Mouse (Mus musculus) CH12.LX (cell line): ENCODE results near the gene Clint1. TPM values are rescaled to one million over a fixed set of nuclear protein-coding genes. Genes with fewer than 3 reads are reported as not detected.

Source experiments
- DNase-seq: peaks from one replicate; pipeline ENCODE4 v3.0.0-alpha.2; 2013; ENCODE audit errors: extremely low read depth
- H3K27ac ChIP-seq: 2 replicates; pipeline ENCODE4 v1.5.1; 2012; ENCODE audit warnings: low read depth, mild to moderate bottlenecking, control low read depth, moderate library complexity; ENCODE audit not compliant: insufficient read depth
- H3K27me3 ChIP-seq: replicated peaks from 2 replicates; pipeline ENCODE3; 2012; ENCODE audit warnings: inconsistent platforms
- H3K36me3 ChIP-seq, 2 experiments: replicated peaks in 1 of 2; 2 replicates each; pipeline versions ENCODE3 to v1.6.1; 2012; ENCODE audit warnings: inconsistent platforms in 1 of 2, low read length in 1 of 2, mild to moderate bottlenecking in 1 of 2, mixed read lengths in 1 of 2, moderate library complexity in 1 of 2; ENCODE audit not compliant: control insufficient read depth in 1 of 2, insufficient read depth in 1 of 2
- H3K4me1 ChIP-seq, 2 experiments: 2 replicates each; pipeline ENCODE4 v1.6.1; 2012; ENCODE audit warnings: inconsistent platforms in 1 of 2, moderate library complexity in 1 of 2; ENCODE audit not compliant: insufficient read depth in 2 of 2, control insufficient read depth in 1 of 2
- H3K4me2 ChIP-seq: 2 replicates; pipeline ENCODE4 v1.6.1; 2012; ENCODE audit warnings: low read depth, mild to moderate bottlenecking, control low read depth; ENCODE audit not compliant: poor library complexity, insufficient read depth, severe bottlenecking
- H3K4me3 ChIP-seq, 3 experiments: fragments of 150-350 bp in 1 of 3; sonication (generic) in 1 of 3; replicated peaks in 1 of 3; 2 replicates each; pipeline versions ENCODE3 to v1.5.1; 2011 to 2012; ENCODE audit warnings: low read depth in 2 of 3, low read length in 2 of 3, mild to moderate bottlenecking in 2 of 3, moderate library complexity in 2 of 3, control low read depth in 1 of 3, improper control_type of control experiment in 1 of 3, inconsistent platforms in 1 of 3, mixed read lengths in 1 of 3; ENCODE audit not compliant: poor library complexity in 1 of 3
- H3K79me2 ChIP-seq: replicated peaks from 2 replicates; pipeline ENCODE4 v1.6.1; 2012; ENCODE audit warnings: mild to moderate bottlenecking, moderate library complexity; ENCODE audit not compliant: control insufficient read depth, poor library complexity, insufficient read depth, severe bottlenecking; ENCODE audit errors: extremely low read depth
- H3K9ac ChIP-seq: 2 replicates; pipeline ENCODE4 v1.6.1; 2012; ENCODE audit warnings: low read depth, mild to moderate bottlenecking, control low read depth, moderate library complexity; ENCODE audit not compliant: insufficient read depth
- H3K9me3 ChIP-seq: replicated peaks from 2 replicates; pipeline ENCODE3; 2012; ENCODE audit warnings: low read length, inconsistent platforms, mixed read lengths
- BHLHE40 ChIP-seq: IDR thresholded peaks from 2 replicates; pipeline ENCODE4 v1.6.1; 2011; ENCODE audit warnings: mild to moderate bottlenecking, low read depth, low read length, improper control_type of control experiment
- CHD2 ChIP-seq: IDR thresholded peaks from 2 replicates; pipeline ENCODE4 v1.6.1; 2011; ENCODE audit warnings: low read length, improper control_type of control experiment
- CTCF ChIP-seq, 2 experiments: IDR thresholded peaks in 1 of 2; conservative IDR thresholded peaks in 1 of 2; 2 replicates each; pipeline ENCODE4 v1.5.1; 2011 to 2012; ENCODE audit warnings: low read depth in 2 of 2, low read length in 2 of 2, improper control_type of control experiment in 1 of 2, inconsistent platforms in 1 of 2, mild to moderate bottlenecking in 1 of 2, moderate library complexity in 1 of 2
- E2F4 ChIP-seq: IDR thresholded peaks from 2 replicates; pipeline ENCODE4 v1.6.1; 2011; ENCODE audit warnings: low read depth, low read length, improper control_type of control experiment; ENCODE audit not compliant: insufficient replicate concordance
- ELF1 ChIP-seq: IDR thresholded peaks from 2 replicates; pipeline ENCODE4 v1.6.1; 2014; ENCODE audit warnings: low read depth, mild to moderate bottlenecking, inconsistent platforms, low read length, improper control_type of control experiment
- EP300 ChIP-seq: IDR thresholded peaks from 2 replicates; pipeline ENCODE4 v1.6.1; 2011; ENCODE audit warnings: low read length, improper control_type of control experiment
- GABPA ChIP-seq: IDR thresholded peaks from 2 replicates; pipeline ENCODE4 v1.6.1; 2012; ENCODE audit warnings: low read depth, low read length, improper control_type of control experiment, inconsistent platforms; ENCODE audit not compliant: insufficient replicate concordance
- HCFC1 ChIP-seq: IDR thresholded peaks from 2 replicates; pipeline ENCODE4 v1.6.1; 2012; ENCODE audit warnings: low read depth, mild to moderate bottlenecking, inconsistent platforms, low read length, improper control_type of control experiment
- IRF4 ChIP-seq: IDR thresholded peaks from 2 replicates; pipeline ENCODE4 v1.6.1; 2014; ENCODE audit warnings: low read depth, mild to moderate bottlenecking, inconsistent platforms, low read length, improper control_type of control experiment
- JUN ChIP-seq: IDR thresholded peaks from 2 replicates; pipeline ENCODE4 v1.6.1; 2011; ENCODE audit warnings: low read depth, mild to moderate bottlenecking, low read length, improper control_type of control experiment, moderate library complexity; ENCODE audit not compliant: insufficient read depth
- JUND ChIP-seq: conservative IDR thresholded peaks from 2 replicates; pipeline ENCODE4 v1.6.1; 2011; ENCODE audit warnings: low read depth, low read length, improper control_type of control experiment
- KAT2A ChIP-seq: IDR thresholded peaks from 2 replicates; pipeline ENCODE4 v1.6.1; 2012; ENCODE audit warnings: low read length, improper control_type of control experiment, inconsistent platforms; ENCODE audit not compliant: insufficient replicate concordance
- MAFK ChIP-seq: IDR thresholded peaks from 2 replicates; pipeline ENCODE4 v1.6.1; 2011; ENCODE audit warnings: low read length, improper control_type of control experiment; ENCODE audit not compliant: insufficient replicate concordance
- MAX ChIP-seq: IDR thresholded peaks from 2 replicates; pipeline ENCODE4 v1.6.1; 2011; ENCODE audit warnings: low read length, improper control_type of control experiment
- MAZ ChIP-seq: IDR thresholded peaks from 2 replicates; pipeline ENCODE4 v1.6.1; 2012; ENCODE audit warnings: low read depth, mild to moderate bottlenecking, inconsistent platforms, low read length, improper control_type of control experiment, moderate library complexity
- MXI1 ChIP-seq: IDR thresholded peaks from 2 replicates; pipeline ENCODE4 v1.6.1; 2011; ENCODE audit warnings: mild to moderate bottlenecking, low read depth, low read length, improper control_type of control experiment
- MYC ChIP-seq: IDR thresholded peaks from 2 replicates; pipeline ENCODE4 v1.6.1; 2011; ENCODE audit warnings: low read depth, mild to moderate bottlenecking, improper control_type of control experiment, low read length
- NELFE ChIP-seq: IDR thresholded peaks from 2 replicates; pipeline ENCODE4 v1.6.1; 2011; ENCODE audit warnings: low read depth, low read length, improper control_type of control experiment
- POLR2A ChIP-seq: IDR thresholded peaks from 2 replicates; pipeline ENCODE4 v1.6.1; 2011; ENCODE audit warnings: low read depth, mild to moderate bottlenecking, improper control_type of control experiment, low read length
- RAD21 ChIP-seq: IDR thresholded peaks from 2 replicates; pipeline ENCODE4 v1.6.1; 2011; ENCODE audit warnings: low read depth, mild to moderate bottlenecking, low read length, improper control_type of control experiment, moderate library complexity
- RCOR1 ChIP-seq: conservative IDR thresholded peaks from 2 replicates; pipeline ENCODE4 v1.6.1; 2012; ENCODE audit warnings: low read depth, mild to moderate bottlenecking, inconsistent platforms, low read length, improper control_type of control experiment
- SIN3A ChIP-seq: IDR thresholded peaks from 2 replicates; pipeline ENCODE4 v1.6.1; 2012; ENCODE audit warnings: low read length, improper control_type of control experiment, inconsistent platforms
- SMC3 ChIP-seq: IDR thresholded peaks from 2 replicates; pipeline ENCODE4 v1.6.1; 2011; ENCODE audit warnings: low read depth, low read length, improper control_type of control experiment
- TBP ChIP-seq: conservative IDR thresholded peaks from 2 replicates; pipeline ENCODE4 v1.6.1; 2011; ENCODE audit warnings: low read depth, low read length, improper control_type of control experiment
- UBTF ChIP-seq: IDR thresholded peaks from 2 replicates; pipeline ENCODE4 v1.6.1; 2012; ENCODE audit warnings: low read depth, mild to moderate bottlenecking, inconsistent platforms, low read length, improper control_type of control experiment, moderate library complexity
- USF1 ChIP-seq: IDR thresholded peaks from 2 replicates; pipeline ENCODE4 v1.6.1; 2014; ENCODE audit warnings: low read depth, mild to moderate bottlenecking, inconsistent platforms, low read length, improper control_type of control experiment
- USF2 ChIP-seq: conservative IDR thresholded peaks from 2 replicates; pipeline ENCODE4 v1.6.1; 2011; ENCODE audit warnings: low read depth, low read length, improper control_type of control experiment
- ZKSCAN1 ChIP-seq: IDR thresholded peaks from 2 replicates; pipeline ENCODE4 v1.6.1; 2012; ENCODE audit warnings: low read depth, inconsistent platforms, low read length, improper control_type of control experiment, borderline replicate concordance
- ZMIZ1 ChIP-seq: IDR thresholded peaks from 2 replicates; pipeline ENCODE4 v1.6.1; 2012; ENCODE audit warnings: low read depth, mild to moderate bottlenecking, inconsistent platforms, low read length, improper control_type of control experiment
- ZNF384 ChIP-seq: IDR thresholded peaks from 2 replicates; pipeline ENCODE4 v1.6.1; 2012; ENCODE audit warnings: low read depth, low read length, improper control_type of control experiment, inconsistent platforms
- dilution Hi-C: fragments of 300-500 bp; cut with MboI; formaldehyde crosslinking; loops from 2 replicates; pipeline ENCODE4 v1.14.3; 2020; ENCODE audit warnings: low sequenced_read_pairs; ENCODE audit not compliant: extremely low pct_unique_long_range_greater_than_20kb, extremely low pct_ligation_motif_present
- in situ Hi-C: fragments of 300-500 bp; cut with MboI; formaldehyde crosslinking; loops from 3 replicates; pipeline ENCODE4 v1.14.3; 2019; ENCODE audit warnings: low sequenced_read_pairs, low pct_ligation_motif_present, low pct_unique_long_range_greater_than_20kb, mixed read lengths
- polyA plus RNA-seq: library from polyadenylated mRNA; unstranded; fragments of >175 nt; gene quantifications from 2 replicates; pipeline ENCODE4 v1.2.1, GENCODE M21; 2012; ENCODE audit warnings: low read depth; ENCODE audit not compliant: insufficient read length
- total RNA-seq, 2 experiments: library from RNA; depleted of rRNA; stranded (reverse); fragments of 300-350 nt in 1 of 2; fragments of >200 nt in 1 of 2; gene quantifications; 2 replicates each; pipeline ENCODE4 v1.2.3; 2012 to 2014

Gene Clint1
- total and polyA plus RNA-seq, 3 experiments, result 54.1 to 137 (median 98.5) TPM

DNA sequence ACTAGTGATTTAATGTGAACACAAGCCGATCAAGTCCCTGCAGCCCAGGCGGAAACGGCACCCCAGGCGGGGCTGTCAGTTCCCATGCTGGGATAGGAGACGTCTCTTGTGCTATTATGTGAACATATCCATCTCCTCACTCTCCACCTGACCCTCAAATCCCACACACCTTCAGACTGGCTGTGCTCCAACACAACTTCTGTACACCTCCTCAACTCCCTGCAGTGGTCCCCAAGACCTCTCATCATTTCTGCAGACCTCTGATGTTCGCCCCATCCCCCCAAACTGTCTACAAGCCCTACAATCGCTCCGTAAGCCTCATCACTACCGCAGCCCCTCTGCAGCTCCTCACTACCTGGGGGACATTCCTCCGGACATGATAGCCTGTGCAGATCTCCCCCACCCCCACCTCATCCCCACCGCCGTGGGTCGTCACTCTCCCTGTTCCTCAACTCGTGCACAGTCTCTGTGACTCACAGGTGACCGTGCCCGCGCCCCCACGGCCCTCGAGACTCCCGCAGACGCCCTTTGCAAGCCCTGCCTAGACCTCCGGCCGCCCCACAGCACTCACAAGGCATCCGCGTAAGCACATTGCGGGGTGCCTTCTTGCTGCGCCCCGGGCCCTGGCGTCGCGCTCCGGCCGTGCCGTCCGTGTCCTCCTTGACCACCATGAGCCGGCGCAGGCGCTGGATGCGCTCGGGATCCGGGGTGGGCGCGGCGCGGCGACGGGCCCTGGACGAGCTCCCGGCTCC, 92.2 kb downstream of the Clint1 start:
- TF ChIP-seq USF2 (no peak), MAX (peak; percentile 35; the same call in 1 of the 2 replicates), MAZ (no peak), BHLHE40 (0 out of 2 replicates have a peak, but pooled peaks have one; percentile 10), JUN (no peak)
- dilution Hi-C loops (no loop called here), in situ Hi-C loops (no loop called here)
- no peaks in the 10 kb centered on the region for H3K27me3 ChIP-seq
- H3K9ac ChIP-seq, result peak overlapping the region; percentile 76
- peak overlapping the region; percentile 71 to 92 (median 79) for H3K4me3 ChIP-seq
- H3K4me1 ChIP-seq, result peaks cover 0 to 24% of the 10 kb centered on the region in 2 experiments; a peak in 3 of 4 replicates
- H3K27ac ChIP-seq, result no peak overlapping the region
- H3K36me3 ChIP-seq, result peaks cover 16 to 59% of the 10 kb centered on the region in 2 experiments
- DNase-seq, result no peak
- no peaks in the 10 kb centered on the region for H3K9me3 ChIP-seq
- no peaks in the 10 kb centered on the region for H3K79me2 ChIP-seq
- peak overlapping the region; percentile 81 for H3K4me2 ChIP-seq

DNA sequence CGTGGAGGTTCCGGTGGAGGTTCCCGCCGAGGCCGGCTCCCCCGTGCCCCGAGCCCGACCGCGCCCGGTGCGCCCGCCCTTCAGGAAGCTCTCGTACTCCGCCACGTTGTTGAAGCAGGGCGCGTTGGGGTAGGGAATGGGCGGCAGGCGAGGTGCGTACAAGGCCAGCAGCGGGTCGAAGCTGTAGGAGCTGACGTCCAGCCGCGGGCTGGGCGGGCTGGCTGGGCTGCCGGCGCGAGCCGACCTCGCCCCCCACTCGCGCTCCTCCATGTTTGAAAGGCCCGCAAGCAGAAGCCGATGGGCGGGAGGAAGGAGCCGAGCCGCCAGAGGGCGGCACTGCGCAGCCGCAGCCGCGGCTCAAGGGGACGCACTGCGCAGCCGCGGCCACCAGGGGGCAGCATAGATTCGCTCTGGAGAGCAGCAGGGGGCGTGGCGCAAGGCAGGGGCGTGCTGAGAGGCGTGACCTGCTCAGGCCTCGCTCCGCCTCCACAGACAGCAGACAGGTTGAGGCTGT, 92.8 kb downstream of the Clint1 start, which contains the start of gene Lsm11:
Gene Lsm11 (minus strand): TSS at position 293 of the 514 bp plus-strand sequence.
- Histone ChIP-seq H3K36me3 (peaks cover 18 to 59% of the 10 kb centered on the region in 2 experiments), H3K9me3 (no peaks in the 10 kb centered on the region), H3K79me2 (no peaks in the 10 kb centered on the region), H3K9ac (peak within 1 kb of the TSS; percentile 76), H3K4me2 (peak within 1 kb of the TSS; percentile 81), H3K27ac (no peak within 1 kb of the TSS), H3K4me3 (peak within 1 kb of the TSS; percentile 71 to 92 (median 79)), H3K27me3 (no peaks in the 10 kb centered on the region), H3K4me1 (peaks cover 0 to 24% of the 10 kb centered on the region in 2 experiments; a peak in 3 of 4 replicates)
- DNase-seq, result peak; percentile 95
- in situ Hi-C loops, result no loop called here
- dilution Hi-C loops, result no loop called here
- TF ChIP-seq ZMIZ1 (peak; percentile 25; the same call in 1 of the 2 replicates), MAFK (no peak), RCOR1 (no peak), IRF4 (peak; percentile 69; the same call in 1 of the 2 replicates), JUND (no peak), CTCF (conservative IDR thresholded peaks at IDR 0.05 in 1 of 2, IDR thresholded peaks at IDR 0.05 in 1 of 2; ENCODE audit: low read depth in 2 of 2, low read length in 2 of 2) (peak; percentile 82 to 100), RAD21 (peak; percentile 89), USF1 (no peak; the same call in 1 of the 2 replicates), UBTF (peak; percentile 74; the same call in 1 of the 2 replicates), E2F4 (no peak), SIN3A (peak; percentile 84), MAX (peak; percentile 72), ZNF384 (0 out of 2 replicates have a peak, but pooled peaks have one; percentile 17), SMC3 (peak; percentile 83), EP300 (no peak), POLR2A (peak; percentile 67; the same call in 1 of the 2 replicates), HCFC1 (peak; percentile 61), MYC (peak; percentile 82; the same call in 1 of the 2 replicates), ELF1 (peak; percentile 69), JUN (no peak), KAT2A (no peak), NELFE (peak; percentile 91), GABPA (no peak), TBP (no peak), CHD2 (no peak), ZKSCAN1 (no peak), MXI1 (peak; percentile 76), BHLHE40 (peak; percentile 45)
